Mouse (Mus musculus): Measurements from ENCODE around the gene Skap1. TPM values are rescaled to one million over a fixed set of nuclear protein-coding genes. Genes with fewer than 3 reads are reported as not detected.
A peak's percentile ranks its signal among the peaks of the same experiment; 100 is the strongest.
"Not testable (repeated sequence)": the region's sequence is repeated elsewhere in the genome, so short reads cannot be mapped to it uniquely, and the experiment has no call there.

The Skap1 gene
- polyA plus RNA-seq, 1 experiment: not detected

GRCm38 (mm10) chr11:96767096-96767495 lies 302.7 kb downstream of the Skap1 start:
- H3K4me3 ChIP-seq (ENCODE audit: insufficient read depth, low read depth, low read length): no peak overlapping the region
- H3K4me1 ChIP-seq (ENCODE audit: control insufficient read depth, insufficient read depth, insufficient read length, low read length): peaks cover 36% of the 10 kb centered on the region
- H3K27ac ChIP-seq (replicated peaks; ENCODE audit: low read depth, low read length): peak overlapping the region; percentile 99

GRCm38 (mm10) chr11:96768240-96768639 lies 303.8 kb downstream of the Skap1 start:
- H3K4me1 ChIP-seq (ENCODE audit: control insufficient read depth, insufficient read depth, insufficient read length, low read length): peaks cover 27% of the 10 kb centered on the region
- no peak overlapping the region for H3K4me3 ChIP-seq (ENCODE audit: insufficient read depth, low read depth, low read length)
- peak overlapping the region; percentile 6; the same call in 1 of the 2 replicates for H3K27ac ChIP-seq (replicated peaks; ENCODE audit: low read depth, low read length)

- Histone ChIP-seq H3K4me1 (ENCODE audit: control insufficient read depth, insufficient read depth, insufficient read length, low read length) (peaks cover 2% of the 10 kb centered on the region; the same call in 1 of the 2 replicates), H3K4me3 (ENCODE audit: insufficient read depth, low read depth, low read length) (no peak overlapping the region), H3K27ac (replicated peaks; ENCODE audit: low read depth, low read length) (no peak overlapping the region)
These were observed 307.0 kb downstream of the Skap1 start for GRCm38 (mm10) chr11:96771274-96771975.

GRCm38 (mm10) chr11:96772413-96772812 lies 308.0 kb downstream of the Skap1 start:
- no peak overlapping the region for H3K4me3 ChIP-seq (ENCODE audit: insufficient read depth, low read depth, low read length)
- H3K27ac ChIP-seq (replicated peaks; ENCODE audit: low read depth, low read length): no peak overlapping the region
- peaks cover 4% of the 10 kb centered on the region; the same call in 1 of the 2 replicates for H3K4me1 ChIP-seq (ENCODE audit: control insufficient read depth, insufficient read depth, insufficient read length, low read length)

GRCm38 (mm10) chr11:96774536-96774935 lies 310.1 kb downstream of the Skap1 start:
- Histone ChIP-seq H3K4me3 (ENCODE audit: insufficient read depth, low read depth, low read length) (peak overlapping the region; percentile 34), H3K27ac (replicated peaks; ENCODE audit: low read depth, low read length) (peak overlapping the region; percentile 93), H3K4me1 (ENCODE audit: control insufficient read depth, insufficient read depth, insufficient read length, low read length) (peaks cover 4% of the 10 kb centered on the region; the same call in 1 of the 2 replicates)

GRCm38 (mm10) chr11:96775063-96775462 lies 310.7 kb downstream of the Skap1 start:
- H3K4me1 ChIP-seq (ENCODE audit: control insufficient read depth, insufficient read depth, insufficient read length, low read length): peaks cover 4% of the 10 kb centered on the region; the same call in 1 of the 2 replicates
- H3K4me3 ChIP-seq (ENCODE audit: insufficient read depth, low read depth, low read length): peak overlapping the region; percentile 34
- H3K27ac ChIP-seq (replicated peaks; ENCODE audit: low read depth, low read length): peak overlapping the region; percentile 93

GRCm38 (mm10) chr11:96775665-96776064 lies 311.3 kb downstream of the Skap1 start:
- Histone ChIP-seq H3K4me3 (ENCODE audit: insufficient read depth, low read depth, low read length) (peak overlapping the region; percentile 27), H3K4me1 (ENCODE audit: control insufficient read depth, insufficient read depth, insufficient read length, low read length) (peaks cover 4% of the 10 kb centered on the region; the same call in 1 of the 2 replicates), H3K27ac (replicated peaks; ENCODE audit: low read depth, low read length) (peak overlapping the region; percentile 93)

GRCm38 (mm10) chr11:96776068-96776467 lies 311.7 kb downstream of the Skap1 start:
- Histone ChIP-seq H3K27ac (replicated peaks; ENCODE audit: low read depth, low read length) (peak overlapping the region; percentile 93), H3K4me3 (ENCODE audit: insufficient read depth, low read depth, low read length) (peak overlapping the region; percentile 88), H3K4me1 (ENCODE audit: control insufficient read depth, insufficient read depth, insufficient read length, low read length) (peaks cover 4% of the 10 kb centered on the region; the same call in 1 of the 2 replicates)

- H3K27ac ChIP-seq (replicated peaks; ENCODE audit: low read depth, low read length): peak within 1 kb of the TSS; percentile 93
- H3K4me3 ChIP-seq (ENCODE audit: insufficient read depth, low read depth, low read length): peak within 1 kb of the TSS; percentile 88
- peaks cover 4% of the 10 kb centered on the region; the same call in 1 of the 2 replicates for H3K4me1 ChIP-seq (ENCODE audit: control insufficient read depth, insufficient read depth, insufficient read length, low read length)
These were observed 312.9 kb downstream of the Skap1 start, which contains the start of gene Snx11 for GRCm38 (mm10) chr11:96776968-96777962. Snx11 (minus strand) TSS chr11:96777559.

GRCm38 (mm10) chr11:96778061-96778627 lies 313.8 kb downstream of the Skap1 start:
- Histone ChIP-seq H3K27ac (replicated peaks; ENCODE audit: low read depth, low read length) (0 out of 2 replicates have a peak overlapping the region, but pooled peaks have one; percentile 29), H3K4me3 (ENCODE audit: insufficient read depth, low read depth, low read length) (peak overlapping the region; percentile 50; the same call in 1 of the 2 replicates)
- H3K4me1 ChIP-seq (ENCODE audit: control insufficient read depth, insufficient read depth, insufficient read length, low read length): not testable (repeated sequence)

- no peak overlapping the region for H3K4me3 ChIP-seq (ENCODE audit: insufficient read depth, low read depth, low read length)
- H3K27ac ChIP-seq (replicated peaks; ENCODE audit: low read depth, low read length): no peak overlapping the region
- H3K4me1 ChIP-seq (ENCODE audit: control insufficient read depth, insufficient read depth, insufficient read length, low read length): peaks cover 4% of the 10 kb centered on the region; the same call in 1 of the 2 replicates
These were observed 315.9 kb downstream of the Skap1 start for GRCm38 (mm10) chr11:96780306-96780705.

GRCm38 (mm10) chr11:96781425-96781824 lies 317.0 kb downstream of the Skap1 start:
- Histone ChIP-seq H3K4me1 (ENCODE audit: control insufficient read depth, insufficient read depth, insufficient read length, low read length) (peaks cover 4% of the 10 kb centered on the region; the same call in 1 of the 2 replicates), H3K27ac (replicated peaks; ENCODE audit: low read depth, low read length) (no peak overlapping the region), H3K4me3 (ENCODE audit: insufficient read depth, low read depth, low read length) (no peak overlapping the region)

- H3K4me1 ChIP-seq (ENCODE audit: control insufficient read depth, insufficient read depth, insufficient read length, low read length); H3K4me3 ChIP-seq (ENCODE audit: insufficient read depth, low read depth, low read length); H3K27ac ChIP-seq (replicated peaks; ENCODE audit: low read depth, low read length): not testable (repeated sequence)
These were observed 320.5 kb downstream of the Skap1 start for GRCm38 (mm10) chr11:96784847-96785246.

GRCm38 (mm10) chr11:96786731-96787450 lies 322.5 kb downstream of the Skap1 start:
- Histone ChIP-seq H3K4me3 (ENCODE audit: insufficient read depth, low read depth, low read length) (no peak overlapping the region), H3K27ac (replicated peaks; ENCODE audit: low read depth, low read length) (no peak overlapping the region), H3K4me1 (ENCODE audit: control insufficient read depth, insufficient read depth, insufficient read length, low read length) (peaks cover 6% of the 10 kb centered on the region)
